Mouse (Mus musculus) layer of hippocampus, postnatal 14 days (tissue): Measurements from ENCODE around the gene 1810055G02Rik. TPM values are rescaled to one million over a fixed set of nuclear protein-coding genes. Genes with fewer than 3 reads are reported as not detected.
A peak's percentile ranks its signal among the peaks of the same experiment; 100 is the strongest.

Source experiments
- DNase-seq, 2 experiments: peaks; one replicate each; pipeline ENCODE4 v3.0.0; 2021 to 2022; ENCODE audit warnings: low spot score in 2 of 2, mixed read lengths in 1 of 2
- total RNA-seq, 2 experiments: library from RNA; stranded (reverse); gene quantifications; 2 replicates each; pipeline ENCODE4 v1.2.3; 2021

The 1810055G02Rik gene
- total RNA-seq, 2 experiments from 2014 or later: 35.5 to 40.3 TPM

- DNase-seq: no peak
Observed at GRCm38 (mm10) chr19:3694476-3694875, 13.6 kb upstream of the 1810055G02Rik start.

- DNase-seq: no peak
Observed at GRCm38 (mm10) chr19:3695006-3695405, 13.1 kb upstream of the 1810055G02Rik start.

GRCm38 (mm10) chr19:3695471-3695870, 12.6 kb upstream of the 1810055G02Rik start:
- DNase-seq: no peak

- no peak for DNase-seq
Observed at GRCm38 (mm10) chr19:3695976-3696375, 12.1 kb upstream of the 1810055G02Rik start.

- DNase-seq: no peak
Observed at GRCm38 (mm10) chr19:3698035-3698434, 10.1 kb upstream of the 1810055G02Rik start.

GRCm38 (mm10) chr19:3699508-3700438, 8.3 kb upstream of the 1810055G02Rik start:
- DNase-seq: peak; percentile 79 to 83

GRCm38 (mm10) chr19:3702460-3702859, 5.6 kb upstream of the 1810055G02Rik start:
- no peak for DNase-seq

- no peak for DNase-seq
Observed at GRCm38 (mm10) chr19:3706258-3706657, 1.8 kb upstream of the 1810055G02Rik start.

GRCm38 (mm10) chr19:3707553-3707952, 540 bp upstream of the 1810055G02Rik start:
- no peak for DNase-seq

GRCm38 (mm10) chr19:3709013-3709787, 1.1 kb downstream of the 1810055G02Rik start:
- no peak for DNase-seq

- no peak for DNase-seq
Observed at GRCm38 (mm10) chr19:3710436-3710835, 2.3 kb downstream of the 1810055G02Rik start.

- DNase-seq: no peak
Observed at GRCm38 (mm10) chr19:3714381-3714780, 6.3 kb downstream of the 1810055G02Rik start.

GRCm38 (mm10) chr19:3718481-3719361, 10.6 kb downstream of the 1810055G02Rik start:
- DNase-seq: peak; percentile 80 to 85

- peak in 1 of 2 experiments; percentile 59 for DNase-seq
Observed at GRCm38 (mm10) chr19:3719362-3719891, 11.3 kb downstream of the 1810055G02Rik start.

- no peak for DNase-seq
Observed at GRCm38 (mm10) chr19:3723170-3723569, 15.1 kb downstream of the 1810055G02Rik start.

- no peak for DNase-seq
Observed at GRCm38 (mm10) chr19:3723904-3724303, 15.8 kb downstream of the 1810055G02Rik start.

- peak; percentile 49 to 60 for DNase-seq
Observed at GRCm38 (mm10) chr19:3724779-3725178, 16.7 kb downstream of the 1810055G02Rik start.

- no peak for DNase-seq
Observed at GRCm38 (mm10) chr19:3728901-3729300, 20.8 kb downstream of the 1810055G02Rik start.

GRCm38 (mm10) chr19:3730781-3731646, 22.9 kb downstream of the 1810055G02Rik start:
- DNase-seq: no peak

- no peak for DNase-seq
Observed at GRCm38 (mm10) chr19:3736001-3736400, 27.9 kb downstream of the 1810055G02Rik start.
